Mouse (Mus musculus) lung, adult 2 months (tissue): ENCODE results near the gene Fxyd2.

Source experiments
- CTCF ChIP-seq: fragments of 200-500 bp; IDR thresholded peaks from 2 replicates; pipeline ENCODE4 v1.5.1; 2011; ENCODE audit warnings: mild to moderate bottlenecking, low read length, control low read depth; ENCODE audit not compliant: insufficient read depth
- POLR2A ChIP-seq: fragments of 200-500 bp; IDR thresholded peaks from 2 replicates; pipeline ENCODE4 v1.6.1; 2011; ENCODE audit warnings: low read depth, mild to moderate bottlenecking, control low read depth, low read length, borderline replicate concordance; ENCODE audit errors: extremely low read depth

GRCm38 (mm10) chr9:45426456-45426855 is 27.0 kb downstream of the Fxyd2 start, which contains the start of gene Dscaml1:
- no peak for TF ChIP-seq CTCF
- TF ChIP-seq POLR2A = no peak
